In genomic region chr13:65035057-65035456, GRCm38 (mm10) we compare ENCODE assay signal across 17 mouse cellular contexts. TPM values are rescaled to one million over a fixed set of nuclear protein-coding genes. Genes with fewer than 3 reads are reported as not detected.
DNase-seq lines count a peak whose midpoint lies in the region; ATAC-seq and TF ChIP-seq lines count a peak whose summit lies in the region.
"Had no signal": no experiment of that assay in that cellular context is flagged by ENCODE, and none has a peak within 500 bp of the region (broad histone marks: within the 10 kb centered on the region; RNA-seq: fewer than 3 reads in every experiment).

No protein-coding gene starts in this region.

- no peak overlapping the region for H3K4me3 ChIP-seq in left cerebral cortex, adult 2 months
- H3K4me3 ChIP-seq in ES-E14 (ENCODE audit: insufficient read depth in 1 of 2, low read depth in 1 of 2, low read length in 2 of 2, poor library complexity in 1 of 2, severe bottlenecking in 1 of 2): no peak overlapping the region
- no peak overlapping the region for H3K4me3 ChIP-seq in forebrain, embryonic 10.5 days
- H3K4me3 ChIP-seq: hindbrain, embryonic 15.5 days; neural tube, embryonic 13.5 days had no signal

- intact Hi-C loops in left cerebral cortex, adult 2 months (cut with DNase I): loop anchor here (5.0 kb wide), 1 partner anchor 92 kb away; no protein-coding TSS in a partner anchor
- intact Hi-C loops in left cerebral cortex, postnatal 36 days (cut with DNase I): no loop called here

- in situ Hi-C loops in ES-E14 (cut with MboI; ENCODE audit: low sequenced_read_pairs in 2 of 2, unreplicated experiment in 2 of 2): no loop called here

- H3K4me1 ChIP-seq in ES-E14 (ENCODE audit: control insufficient read depth in 2 of 2, insufficient read depth in 2 of 2, low read length in 2 of 2, poor library complexity in 1 of 2): no peaks in the 10 kb centered on the region
- no peaks in the 10 kb centered on the region for H3K4me1 ChIP-seq in forebrain, embryonic 10.5 days
- H3K4me1 ChIP-seq: hindbrain, embryonic 15.5 days; neural tube, embryonic 13.5 days had no signal

- no peaks in the 10 kb centered on the region for H3K27me3 ChIP-seq in forebrain, embryonic 10.5 days (ENCODE audit: poor library complexity, severe bottlenecking)
- H3K27me3 ChIP-seq: hindbrain, embryonic 15.5 days; neural tube, embryonic 13.5 days had no signal

- no peaks in the 10 kb centered on the region for H3K9me3 ChIP-seq in ES-E14 (ENCODE audit: control insufficient read depth, insufficient read depth, low read depth, low read length)
- H3K9me3 ChIP-seq in forebrain, embryonic 10.5 days: no peaks in the 10 kb centered on the region
- H3K9me3 ChIP-seq: hindbrain, embryonic 15.5 days; neural tube, embryonic 13.5 days had no signal

- H3K27ac ChIP-seq in left cerebral cortex, adult 2 months: no peak overlapping the region
- H3K27ac ChIP-seq in ES-E14 (ENCODE audit: insufficient read depth, low read depth, low read length, poor library complexity, severe bottlenecking): no peak overlapping the region
- H3K27ac ChIP-seq in forebrain, embryonic 10.5 days: no peak overlapping the region
- H3K27ac ChIP-seq: hindbrain, embryonic 15.5 days; neural tube, embryonic 13.5 days had no signal

- TF ChIP-seq CTCF in left cerebral cortex, adult 2 months (IDR thresholded peaks at IDR 0.05): peak; percentile 47

- ATAC-seq in hematopoietic stem cell, adult 5-6 weeks (replicated peaks in 1 of 2; ENCODE audit: insufficient read depth in 1 of 2, low FRiP score in 2 of 2, low TSS enrichment in 1 of 2, low read depth in 1 of 2, poor library complexity in 2 of 2, severe bottlenecking in 2 of 2): peak; percentile 36 to 53; a peak in 2 of 4 replicates

- DNase-seq in embryo, embryonic 10.5 days (ENCODE audit: low spot score): peak; percentile 3
- no peak for DNase-seq in embryo, embryonic 10 days (ENCODE audit: low spot score)
- no peak for DNase-seq in left cerebral cortex, adult 2 months (ENCODE audit: extremely low spot score in 1 of 2, low spot score in 2 of 2)
- DNase-seq in left cerebral cortex, postnatal 36 days (ENCODE audit: low spot score in 2 of 2): no peak
- peak; percentile 9 for DNase-seq in ES-E14 (ENCODE audit: low read depth, low spot score)
- DNase-seq in forebrain, embryonic 10.5 days (ENCODE audit: extremely low spot score, low spot score): no peak
- no peak for DNase-seq in thymus, postnatal 4 days
- DNase-seq: adrenal gland, adult 8-10 months; lung, postnatal 10 days had no signal

- H3K36me3 ChIP-seq in ES-E14 (ENCODE audit: control insufficient read depth, insufficient read depth, low read length, poor library complexity, severe bottlenecking): no peaks in the 10 kb centered on the region
- H3K36me3 ChIP-seq in forebrain, embryonic 10.5 days (replicated peaks): no peaks in the 10 kb centered on the region
- H3K36me3 ChIP-seq: hindbrain, embryonic 15.5 days; neural tube, embryonic 13.5 days had no signal

- no peak overlapping the region for H3K9ac ChIP-seq in ES-E14 (ENCODE audit: insufficient read depth, low read depth, low read length, poor library complexity, severe bottlenecking)
- H3K9ac ChIP-seq: hindbrain, embryonic 15.5 days; neural tube, embryonic 13.5 days had no signal

- WGBS in forebrain, embryonic 10.5 days: 66% methylated on average over 4 of the region's 4 CpGs

TF ChIP-seq in ES-E14, 5 proteins besides CTCF, POLR2A, EP300 and RAD21:
- TF ChIP-seq ZC3H11A (IDR thresholded peaks at IDR 0.05; ENCODE audit: borderline replicate concordance, low read depth, low read length) (no peak), MAFK (IDR thresholded peaks at IDR 0.05; ENCODE audit: insufficient read depth, low read depth, low read length) (no peak), CHD2 (IDR thresholded peaks at IDR 0.05; ENCODE audit: low read depth, low read length) (no peak)

RNA-seq across cellular contexts. Expression of gene Spata31d1c, which starts 2.2 kb away (rescaled TPM):
- total RNA-seq in left cerebral cortex, adult 2 months (2021): not detected
- total RNA-seq in left cerebral cortex, postnatal 36 days (2021): under 1 TPM in 1 of 2 experiments, not detected in 1; 0.10 TPM
- not detected in 2 replicates for total RNA-seq in ES-E14 (2012; rRNA removed)
- total RNA-seq in hematopoietic stem cell, adult 5-6 weeks (2017): not detected in 2 replicates
- not detected in 2 replicates for polyA plus RNA-seq in forebrain, embryonic 10.5 days (2016; fragmentation: Nextera tagmentation; extraction: Ambion mirVana)
- total RNA-seq: adrenal gland, adult 8-10 months; left cerebral cortex, adult 18-20 months had no signal
- polyA plus RNA-seq: C2C12; forebrain, embryonic 11.5 days; gonadal fat pad, adult 2 months; hindbrain, embryonic 15.5 days; neural tube, embryonic 13.5 days; spleen, adult 2 months had no signal

RNA-seq across cellular contexts. Expression of gene Prss47, which starts 17.5 kb away (rescaled TPM):
- not detected for total RNA-seq in left cerebral cortex, adult 2 months (2021)
- total RNA-seq in left cerebral cortex, postnatal 36 days (2021): not detected
- not detected in 2 replicates for total RNA-seq in ES-E14 (2012; rRNA removed)
- not detected in 2 replicates for total RNA-seq in hematopoietic stem cell, adult 5-6 weeks (2017)
- polyA plus RNA-seq in forebrain, embryonic 10.5 days (2016; fragmentation: Nextera tagmentation; extraction: Ambion mirVana): not detected in 2 replicates
- total RNA-seq: adrenal gland, adult 8-10 months; left cerebral cortex, adult 18-20 months had no signal
- polyA plus RNA-seq: C2C12; forebrain, embryonic 11.5 days; gonadal fat pad, adult 2 months; hindbrain, embryonic 15.5 days; neural tube, embryonic 13.5 days; spleen, adult 2 months had no signal

Comparison
In these comparisons a context has a peak if more than half of its experiments do, and no peak if none do; other contexts are left out.
1. DNase-seq: peak in embryo, embryonic 10.5 days (single experiment) and ES-E14 (single experiment); none in embryo, embryonic 10 days (single experiment), left cerebral cortex, adult 2 months (0 of 2), left cerebral cortex, postnatal 36 days (0 of 2), forebrain, embryonic 10.5 days (single experiment) and thymus, postnatal 4 days (single experiment).